Mouse (Mus musculus): ENCODE data around the gene Batf.
"Not testable (repeated sequence)": the region's sequence is repeated elsewhere in the genome, so short reads cannot be mapped to it uniquely, and the experiment has no call there.

Gene Batf

GRCm38 (mm10) chr12:85684411-85685275, 1.8 kb upstream of the Batf start:
- in situ Hi-C loops (cut with MboI), result no loop called here

- in situ Hi-C loops (cut with MboI), result no loop called here
Observed at GRCm38 (mm10) chr12:85687217-85687533, 706 bp downstream of the Batf start.

- in situ Hi-C loops (cut with MboI), result no loop called here
Observed at GRCm38 (mm10) chr12:85687846-85688245, 1.4 kb downstream of the Batf start.

- in situ Hi-C loops (cut with MboI), result no loop called here
Observed at GRCm38 (mm10) chr12:85695787-85696186, 9.3 kb downstream of the Batf start.

- in situ Hi-C loops (cut with MboI), result no loop called here
Observed at GRCm38 (mm10) chr12:85696436-85696835, 10.0 kb downstream of the Batf start.

GRCm38 (mm10) chr12:85698179-85698578, 11.7 kb downstream of the Batf start:
- in situ Hi-C loops (cut with MboI), result not testable (repeated sequence)

- in situ Hi-C loops (cut with MboI), result no loop called here
Observed at GRCm38 (mm10) chr12:85700191-85700841, 13.8 kb downstream of the Batf start.

- in situ Hi-C loops (cut with MboI), result no loop called here
Observed at GRCm38 (mm10) chr12:85700842-85701223, 14.4 kb downstream of the Batf start.

GRCm38 (mm10) chr12:85702166-85703055, 15.9 kb downstream of the Batf start:
- in situ Hi-C loops (cut with MboI), result no loop called here

- in situ Hi-C loops (cut with MboI), result no loop called here
Observed at GRCm38 (mm10) chr12:85703507-85703906, 17.0 kb downstream of the Batf start.

GRCm38 (mm10) chr12:85704566-85704965, 18.1 kb downstream of the Batf start:
- in situ Hi-C loops (cut with MboI), result no loop called here

- in situ Hi-C loops (cut with MboI), result no loop called here
Observed at GRCm38 (mm10) chr12:85705002-85705830, 18.7 kb downstream of the Batf start.

GRCm38 (mm10) chr12:85705831-85706530, 19.5 kb downstream of the Batf start:
- in situ Hi-C loops (cut with MboI), result no loop called here

- in situ Hi-C loops (cut with MboI), result no loop called here
Observed at GRCm38 (mm10) chr12:85706906-85707305, 20.4 kb downstream of the Batf start.

- in situ Hi-C loops (cut with MboI), result no loop called here
Observed at GRCm38 (mm10) chr12:85707391-85707790, 20.9 kb downstream of the Batf start.

GRCm38 (mm10) chr12:85708556-85708955, 22.1 kb downstream of the Batf start:
- in situ Hi-C loops (cut with MboI), result no loop called here

- in situ Hi-C loops (cut with MboI), result no loop called here
Observed at GRCm38 (mm10) chr12:85710695-85711094, 24.2 kb downstream of the Batf start.

- in situ Hi-C loops (cut with MboI), result no loop called here
Observed at GRCm38 (mm10) chr12:85712587-85712986, 26.1 kb downstream of the Batf start.

GRCm38 (mm10) chr12:85714126-85714525, 27.7 kb downstream of the Batf start:
- in situ Hi-C loops (cut with MboI), result no loop called here

GRCm38 (mm10) chr12:85725306-85725705, 38.8 kb downstream of the Batf start:
- in situ Hi-C loops (cut with MboI), result no loop called here

Data from mature B cell (primary cell).